Mouse (Mus musculus) gonadal fat pad, adult 2 months (tissue): ENCODE results near the gene Clcnka. TPM values are rescaled to one million over a fixed set of nuclear protein-coding genes. Genes with fewer than 3 reads are reported as not detected.

ENCODE experiments used
- DNase-seq: peaks from one replicate; pipeline ENCODE4 v3.0.0-alpha.2; 2012; ENCODE audit warnings: low read depth
- polyA plus RNA-seq: library from polyadenylated mRNA; depleted of rRNA; stranded (reverse); fragments of >200 nt; gene quantifications from 2 replicates; pipeline ENCODE4 v1.2.3, GENCODE M21; 2012; rRNA removed

The Clcnka gene
- 0.31 and 1.3 TPM in 2 replicates for polyA plus RNA-seq

DNA sequence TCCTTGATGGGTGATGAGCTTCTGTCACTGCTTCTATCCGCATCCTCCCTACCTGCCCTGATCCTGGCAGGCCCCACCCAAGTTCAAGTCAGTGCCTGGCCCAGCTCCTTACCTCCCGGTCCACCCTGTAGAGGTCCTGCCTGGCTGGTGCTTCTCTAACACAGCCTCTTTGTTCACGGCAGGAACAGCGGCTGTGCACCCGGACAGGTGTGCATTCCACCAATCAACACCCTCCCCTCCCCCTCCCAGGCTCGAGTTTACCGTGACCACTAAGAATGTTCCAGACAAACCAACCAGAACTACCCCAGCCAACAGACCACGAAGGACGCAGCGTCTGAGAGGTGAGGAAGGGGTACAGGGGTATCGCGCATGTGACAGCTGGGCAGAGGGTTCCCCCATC, at the start of gene Clcnka:
TSS of gene Clcnka (minus strand) at position 180 of the 400 bp plus-strand sequence.
- no peak for DNase-seq

DNA sequence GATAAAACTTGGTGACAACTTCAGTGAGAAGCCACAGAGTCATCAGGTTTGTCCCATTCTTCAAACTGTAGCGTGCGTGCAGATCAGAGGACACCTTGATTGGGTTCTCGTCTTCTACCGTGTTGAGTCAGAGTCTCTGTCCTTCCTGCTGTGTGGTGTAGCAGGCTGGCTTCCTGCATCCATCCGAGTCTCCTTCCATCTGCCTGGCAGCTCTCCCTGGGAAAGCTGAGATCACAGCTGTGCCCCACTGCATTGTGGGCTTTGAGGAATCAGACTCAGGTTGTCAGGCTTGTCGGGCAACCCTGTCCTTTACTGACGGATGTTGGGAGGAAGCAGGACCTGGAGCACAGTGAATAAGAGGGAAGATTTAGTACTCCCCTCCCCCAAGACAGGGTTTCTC, 47.7 kb upstream of the Clcnka start:
- DNase-seq = no peak

- DNase-seq = no peak
These were observed 46.8 kb upstream of the Clcnka start for GRCm38 (mm10) chr4:141445328-141445720.

- DNase-seq = no peak
These were observed 46.2 kb upstream of the Clcnka start, which contains the start of gene Zbtb17 for GRCm38 (mm10) chr4:141444451-141445327. Gene Zbtb17, plus strand, starts transcription at chr4:141444654.

DNA sequence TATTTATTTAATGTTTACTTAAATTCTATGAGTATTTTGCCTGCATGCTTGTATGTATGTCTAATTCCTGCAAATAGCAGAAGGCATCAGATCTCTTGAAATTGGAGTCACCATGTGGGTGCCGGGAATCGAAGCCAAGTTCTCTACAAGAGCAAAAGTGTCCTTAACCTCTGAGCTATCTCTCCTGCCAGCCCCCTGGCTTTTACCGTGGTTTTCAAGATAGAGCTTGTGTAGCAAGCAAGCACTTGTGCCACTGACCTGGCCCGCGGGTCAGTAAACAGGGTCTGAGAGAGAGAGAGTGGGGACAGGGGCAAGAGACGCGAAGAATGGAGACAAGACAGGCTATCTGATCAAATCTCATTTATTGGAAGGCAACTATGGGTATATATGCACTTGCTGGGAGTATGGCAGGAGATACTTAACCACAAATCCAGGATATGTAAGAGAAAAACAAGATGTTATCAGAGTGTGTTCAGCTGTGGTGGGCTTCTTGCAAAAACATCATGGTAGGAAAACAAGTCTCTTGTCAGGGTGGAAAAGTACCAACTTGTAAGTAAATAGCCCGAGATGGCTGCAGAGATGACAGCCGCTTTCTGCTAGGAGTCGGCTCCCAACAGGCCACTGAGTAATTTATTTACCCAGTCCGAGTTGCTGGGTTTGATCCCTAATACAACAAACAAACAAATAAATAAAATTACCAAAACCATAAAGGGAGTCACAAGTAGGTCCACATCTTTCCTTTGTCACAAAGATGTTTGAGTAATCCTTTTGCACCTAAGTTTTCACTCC, 45.3 kb upstream of the Clcnka start:
- no peak for DNase-seq

GRCm38 (mm10) chr4:141440877-141441276, 42.4 kb upstream of the Clcnka start:
- no peak for DNase-seq

GRCm38 (mm10) chr4:141439083-141439803, 40.7 kb upstream of the Clcnka start:
- no peak for DNase-seq

DNA sequence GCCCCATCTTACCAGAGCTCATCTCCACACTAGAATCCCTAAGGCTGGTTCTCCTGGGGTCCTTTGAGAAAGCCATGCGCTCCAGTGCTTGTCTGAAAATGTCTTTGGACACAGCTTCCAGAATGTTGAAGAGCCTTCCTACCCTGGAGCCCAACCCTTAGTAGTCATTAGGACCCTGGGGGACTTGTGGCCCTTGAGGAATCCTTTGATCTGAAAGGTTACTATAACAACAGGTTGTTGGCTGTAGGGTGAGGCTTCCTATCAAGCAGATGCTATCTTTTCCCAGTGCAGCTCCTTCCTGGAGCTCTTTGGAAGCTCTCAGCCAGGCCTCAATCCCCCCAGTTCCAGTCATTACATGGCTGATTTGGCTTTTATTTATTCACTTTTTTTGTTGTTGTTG, 37.5 kb upstream of the Clcnka start, which contains the start of gene Srarp:
TSS of gene Srarp (minus strand) at position 132 of the 400 bp plus-strand sequence.
- no peak for DNase-seq

DNA sequence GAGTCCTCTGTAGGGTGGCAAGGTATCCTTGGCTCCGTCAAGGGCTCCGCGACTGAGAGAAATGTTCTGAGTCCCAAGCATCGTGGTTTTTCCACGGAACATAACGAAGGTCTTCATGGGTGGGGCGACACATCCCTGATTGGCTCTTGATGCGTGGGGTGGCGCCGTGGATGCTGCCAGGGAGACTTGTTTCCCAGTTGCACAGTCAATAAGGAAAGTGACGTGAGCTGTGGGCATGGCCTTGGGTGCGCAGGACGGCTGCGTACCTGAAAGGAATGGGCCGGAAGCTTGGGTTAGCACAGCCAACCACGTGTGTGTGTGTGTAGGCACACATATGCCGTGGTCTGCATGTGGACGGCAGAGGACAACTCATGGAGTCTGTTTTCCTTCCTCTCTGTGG, 34.7 kb upstream of the Clcnka start:
- no peak for DNase-seq

GRCm38 (mm10) chr4:141432666-141433065, 34.1 kb upstream of the Clcnka start:
- DNase-seq = no peak

DNA sequence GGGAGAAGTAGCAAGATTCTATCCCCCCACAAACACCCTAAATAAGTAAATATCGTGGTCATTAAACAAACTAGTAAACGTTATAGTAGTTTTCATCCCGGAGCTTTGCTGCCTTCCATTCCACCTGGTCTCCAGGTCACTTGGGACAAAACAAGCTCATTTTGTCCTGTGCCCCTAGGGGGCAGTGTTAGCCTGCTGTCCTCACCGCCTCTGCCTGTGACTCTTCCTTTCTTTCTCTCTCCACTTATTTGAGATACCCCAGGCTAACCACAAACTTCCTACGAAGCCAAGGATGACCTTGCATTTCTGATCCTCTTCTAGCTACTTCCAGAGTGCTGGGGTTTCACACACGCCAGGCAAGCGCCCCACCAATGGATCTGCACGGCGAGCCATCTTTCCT, 32.5 kb upstream of the Clcnka start:
- DNase-seq = no peak

DNA sequence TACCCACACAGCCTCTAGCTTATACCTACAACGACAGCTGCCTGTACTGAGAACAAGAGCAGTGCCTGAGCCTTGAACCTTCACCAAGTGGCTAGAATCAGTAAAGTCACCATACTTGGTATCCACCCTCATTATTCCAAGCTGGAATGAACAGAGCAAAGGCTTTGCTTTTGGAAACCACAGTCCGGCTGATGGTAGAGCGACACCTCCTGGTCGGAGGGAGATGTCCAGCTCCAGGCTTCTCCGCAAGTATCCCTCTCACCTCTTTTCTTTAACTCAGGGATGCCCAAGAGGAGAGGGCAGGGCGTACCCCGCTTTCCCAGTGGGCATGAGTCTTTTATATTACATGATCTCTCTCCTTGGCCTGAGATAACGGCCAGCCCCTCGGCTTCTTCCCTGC, 31.3 kb upstream of the Clcnka start:
- DNase-seq = no peak

GRCm38 (mm10) chr4:141429381-141429780, 30.9 kb upstream of the Clcnka start:
- no peak for DNase-seq

DNA sequence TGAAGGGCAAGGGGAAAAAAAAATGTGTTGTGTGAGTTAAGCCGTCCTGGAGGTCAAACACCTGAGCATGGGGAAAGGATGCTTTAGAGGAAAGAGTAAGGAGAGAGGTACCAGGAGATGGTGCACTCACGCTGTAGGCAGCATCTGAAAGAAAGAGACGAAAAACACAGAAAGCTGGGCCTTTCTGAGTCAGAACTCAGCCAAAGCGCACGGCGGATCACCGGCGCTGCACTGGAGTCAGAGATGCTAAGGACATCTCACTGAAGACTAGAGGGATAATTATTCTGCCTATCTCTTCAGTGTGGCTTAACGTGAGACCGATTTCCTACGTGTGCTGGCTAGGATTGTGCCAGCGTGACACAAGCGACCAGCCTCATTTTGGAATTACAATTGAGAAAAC, 29.4 kb upstream of the Clcnka start:
- no peak for DNase-seq

- DNase-seq = no peak
These were observed 28.5 kb upstream of the Clcnka start for GRCm38 (mm10) chr4:141426796-141427745.

GRCm38 (mm10) chr4:141425484-141426479, 27.3 kb upstream of the Clcnka start:
- no peak for DNase-seq

DNA sequence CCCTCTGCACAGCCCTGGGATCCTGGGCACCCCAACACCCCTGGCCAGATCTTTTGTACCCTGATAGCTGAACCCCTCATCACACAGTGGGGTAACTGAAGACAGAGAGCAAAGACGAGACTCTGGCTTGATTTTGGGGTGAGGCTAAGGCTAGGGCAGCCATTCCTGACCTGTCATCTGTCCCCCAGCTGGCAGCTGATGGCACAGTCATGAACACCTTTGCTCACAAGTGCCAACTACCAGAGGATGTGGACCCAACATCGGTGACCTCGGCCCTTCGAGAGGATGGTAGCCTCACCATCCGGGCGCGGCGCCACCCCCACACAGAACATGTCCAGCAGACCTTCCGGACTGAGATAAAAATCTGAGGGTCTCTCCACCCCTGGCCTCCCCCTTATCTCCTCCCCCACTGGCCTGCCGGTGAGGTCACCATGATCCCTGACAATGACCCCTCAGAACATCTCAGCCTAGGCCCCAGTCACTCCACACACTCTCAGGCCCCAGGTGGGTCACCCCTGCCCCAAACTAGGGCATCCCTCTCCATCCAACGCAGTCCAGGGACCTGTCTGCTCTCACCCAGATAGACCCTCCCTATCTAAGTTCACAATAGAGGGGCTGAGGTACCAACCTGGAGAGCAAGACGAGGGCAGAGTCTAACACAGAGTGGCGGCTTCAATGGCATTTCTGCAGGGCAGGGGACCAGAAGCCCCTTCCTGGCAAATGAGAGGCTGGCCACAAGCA, 25.3 kb upstream of the Clcnka start:
- no peak for DNase-seq

DNA sequence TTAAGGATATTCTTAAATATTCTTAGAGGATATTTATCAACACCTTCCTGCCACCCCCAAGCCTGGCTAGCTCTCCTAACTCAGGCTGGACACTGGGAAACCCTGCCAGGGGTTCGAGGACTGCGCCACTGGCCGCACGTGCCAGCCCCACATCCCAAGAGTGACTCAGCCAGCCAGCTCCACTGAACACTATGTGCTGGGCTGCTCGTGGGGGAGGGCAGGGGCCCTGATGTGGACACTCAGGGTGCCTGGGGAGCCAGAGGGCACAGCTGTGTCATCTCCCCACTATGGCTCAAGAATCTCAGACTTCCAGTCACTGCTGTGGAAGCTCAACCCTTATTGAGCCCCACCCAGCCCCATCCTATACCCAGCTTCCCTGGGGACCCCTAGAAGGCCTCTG, 24.8 kb upstream of the Clcnka start:
- DNase-seq = no peak

DNA sequence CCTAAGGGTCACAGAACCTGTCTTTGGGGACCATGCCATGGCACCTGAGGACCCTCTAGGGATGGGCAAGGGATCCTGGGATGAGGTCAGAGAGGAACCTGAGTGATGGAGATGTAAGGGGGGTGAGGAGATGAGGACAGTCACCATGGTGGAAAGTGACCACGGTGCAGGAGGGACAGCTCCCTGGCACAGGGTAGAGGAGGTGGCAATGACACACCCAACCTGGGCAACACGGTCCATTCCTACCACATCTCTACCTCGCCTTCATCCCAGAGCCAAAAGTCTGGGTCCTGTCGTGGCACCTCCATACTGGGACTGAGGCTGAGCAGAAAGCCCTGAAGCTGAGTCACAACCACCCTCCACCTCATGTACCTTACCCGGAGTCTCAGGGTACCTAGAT, 24.3 kb upstream of the Clcnka start:
- DNase-seq = no peak
